8 mouse cellular contexts compared by ENCODE assay signal in genomic region chr8:126585561-126586031, GRCm38 (mm10). TPM values are rescaled to one million over a fixed set of nuclear protein-coding genes. Genes with fewer than 3 reads are reported as not detected.
A peak's percentile ranks its signal among the peaks of the same experiment; 100 is the strongest.
DNase-seq lines count a peak whose midpoint lies in the region; ATAC-seq and TF ChIP-seq lines count a peak whose summit lies in the region.

No protein-coding gene starts in this region.

- no peak overlapping the region for H3K4me3 ChIP-seq in ES-Bruce4 (ENCODE audit: low read depth, low read length)
- no peak overlapping the region for H3K4me3 ChIP-seq in forebrain, embryonic 15.5 days
- H3K4me3 ChIP-seq in neural tube, embryonic 13.5 days, result no peak overlapping the region

- H3K9me3 ChIP-seq in ES-Bruce4 (replicated peaks; ENCODE audit: control insufficient read depth, insufficient read depth, low read length, poor library complexity, severe bottlenecking), result no peaks in the 10 kb centered on the region
- H3K9me3 ChIP-seq in forebrain, embryonic 15.5 days, result no peaks in the 10 kb centered on the region
- H3K9me3 ChIP-seq in neural tube, embryonic 13.5 days, result no peaks in the 10 kb centered on the region

- TF ChIP-seq CTCF in ES-Bruce4 (IDR thresholded peaks at IDR 0.05; ENCODE audit: low read depth, low read length), result no peak

- TF ChIP-seq POLR2A in ES-Bruce4 (IDR thresholded peaks at IDR 0.05; ENCODE audit: insufficient read depth, low read length), result no peak

- TF ChIP-seq EP300 in ES-Bruce4 (IDR thresholded peaks at IDR 0.05; ENCODE audit: insufficient read depth, low read depth, low read length), result no peak

- H3K4me2 ChIP-seq in forebrain, embryonic 15.5 days (replicated peaks), result peak overlapping the region; percentile 20
- H3K4me2 ChIP-seq in neural tube, embryonic 13.5 days, result peak overlapping the region; percentile 91

- H3K9ac ChIP-seq in ES-Bruce4 (ENCODE audit: low read depth, poor library complexity, severe bottlenecking), result no peak overlapping the region
- H3K9ac ChIP-seq in forebrain, embryonic 15.5 days (replicated peaks), result no peak overlapping the region
- no peak overlapping the region for H3K9ac ChIP-seq in neural tube, embryonic 13.5 days

- no peaks in the 10 kb centered on the region for H3K4me1 ChIP-seq in ES-Bruce4 (ENCODE audit: control insufficient read depth, insufficient read depth, low read length)
- peaks cover 75% of the 10 kb centered on the region for H3K4me1 ChIP-seq in forebrain, embryonic 15.5 days
- H3K4me1 ChIP-seq in neural tube, embryonic 13.5 days (replicated peaks), result peaks cover 81% of the 10 kb centered on the region

- no peaks in the 10 kb centered on the region for H3K27me3 ChIP-seq in ES-Bruce4 (ENCODE audit: control insufficient read depth, insufficient read depth, low read length, poor library complexity, severe bottlenecking)
- H3K27me3 ChIP-seq in forebrain, embryonic 15.5 days, result no peaks in the 10 kb centered on the region
- H3K27me3 ChIP-seq in neural tube, embryonic 13.5 days, result no peaks in the 10 kb centered on the region

- H3K27ac ChIP-seq in ES-Bruce4 (ENCODE audit: insufficient read depth, low read length), result peak overlapping the region; percentile 7; the same call in 1 of the 2 replicates
- H3K27ac ChIP-seq in forebrain, embryonic 15.5 days (replicated peaks), result peak overlapping the region; percentile 92
- H3K27ac ChIP-seq in neural tube, embryonic 13.5 days (replicated peaks), result peak overlapping the region; percentile 59; the same call in 1 of the 2 replicates

- ATAC-seq in forebrain, embryonic 15.5 days (replicated peaks), result no peak
- no peak for ATAC-seq in neural tube, embryonic 13.5 days (ENCODE audit: low read depth)

- intact Hi-C loops in heart, postnatal 25 days (cut with DNase I), result no loop called here

- 36% methylated on average over 9 of the region's 9 CpGs for WGBS in forebrain, embryonic 15.5 days
- 48% methylated on average over 9 of the region's 9 CpGs for WGBS in neural tube, embryonic 13.5 days

- peak; percentile 33 to 54 for DNase-seq in heart, adult 18-20 months
- DNase-seq in heart, postnatal 25 days (ENCODE audit: low spot score), result no peak
- peak; percentile 27 to 44 for DNase-seq in kidney, postnatal 25 days
- no peak for DNase-seq in embryo, embryonic 10.5 days (ENCODE audit: low spot score)
- no peak for DNase-seq in spleen, postnatal 10 days (ENCODE audit: low spot score in 2 of 2)

- peaks cover 31% of the 10 kb centered on the region for H3K36me3 ChIP-seq in ES-Bruce4 (ENCODE audit: control insufficient read depth, insufficient read depth, low read length, poor library complexity, severe bottlenecking)
- peaks cover 2% of the 10 kb centered on the region; the same call in 1 of the 2 replicates for H3K36me3 ChIP-seq in forebrain, embryonic 15.5 days
- H3K36me3 ChIP-seq in neural tube, embryonic 13.5 days, result peaks cover 30% of the 10 kb centered on the region

RNA-seq across cellular contexts. Expression of gene Irf2bp2, which starts 8.2 kb away (rescaled TPM):
- total RNA-seq in heart, adult 18-20 months (2021), result 100 to 1,000 TPM; 101 to 128 TPM
- 10 to 100 TPM; 63.9 to 71.4 TPM for total RNA-seq in heart, postnatal 25 days (2021)
- polyA plus RNA-seq in ES-Bruce4 (2011; ENCODE audit: insufficient read depth, insufficient read length, low read depth, missing spikeins), result 37.6 and 39.6 TPM in 2 replicates
- polyA plus RNA-seq in forebrain, embryonic 15.5 days (2015; fragmentation: Nextera tagmentation; extraction: Ambion mirVana), result 10.5 and 11.1 TPM in 2 replicates
- 8.6 and 9.7 TPM in 2 replicates for polyA plus RNA-seq in neural tube, embryonic 13.5 days (2015; fragmentation: Nextera tagmentation; extraction: Ambion mirVana)

Comparison
In these comparisons a context has a peak if more than half of its experiments do, and no peak if none do; other contexts are left out.
1. DNase-seq: peak in heart, adult 18-20 months (2 of 2) and kidney, postnatal 25 days (2 of 2); none in heart, postnatal 25 days (single experiment), embryo, embryonic 10.5 days (single experiment) and spleen, postnatal 10 days (0 of 2).
2. H3K27ac ChIP-seq: peak in every context shown above with its lines; median percentile 92 in forebrain, embryonic 15.5 days; 59 in neural tube, embryonic 13.5 days; 7 in ES-Bruce4.